Mouse (Mus musculus) gastrocnemius, postnatal 4 days (tissue): ENCODE measurements around the gene Ache. TPM values are rescaled to one million over a fixed set of nuclear protein-coding genes. Genes with fewer than 3 reads are reported as not detected.
A peak's percentile ranks its signal among the peaks of the same experiment; 100 is the strongest.

Experiments
- DNase-seq, 2 experiments: peaks; one replicate each; pipeline ENCODE4 v3.0.0; 2021 to 2022; ENCODE audit warnings: low spot score in 2 of 2, mixed read lengths in 2 of 2
- microRNA-seq: library from miRNA; unstranded; fragments of <30 nt; microRNA quantifications from one replicate; pipeline ENCODE4 v1.2.0, GENCODE M21; 2021
- total RNA-seq, 2 experiments: library from RNA; stranded (reverse); gene quantifications; 2 replicates each; pipeline ENCODE4 v1.2.3; 2021

Gene Ache
- total RNA-seq, 2 experiments from 2014 or later: 68.5 to 78.9 TPM

DNA sequence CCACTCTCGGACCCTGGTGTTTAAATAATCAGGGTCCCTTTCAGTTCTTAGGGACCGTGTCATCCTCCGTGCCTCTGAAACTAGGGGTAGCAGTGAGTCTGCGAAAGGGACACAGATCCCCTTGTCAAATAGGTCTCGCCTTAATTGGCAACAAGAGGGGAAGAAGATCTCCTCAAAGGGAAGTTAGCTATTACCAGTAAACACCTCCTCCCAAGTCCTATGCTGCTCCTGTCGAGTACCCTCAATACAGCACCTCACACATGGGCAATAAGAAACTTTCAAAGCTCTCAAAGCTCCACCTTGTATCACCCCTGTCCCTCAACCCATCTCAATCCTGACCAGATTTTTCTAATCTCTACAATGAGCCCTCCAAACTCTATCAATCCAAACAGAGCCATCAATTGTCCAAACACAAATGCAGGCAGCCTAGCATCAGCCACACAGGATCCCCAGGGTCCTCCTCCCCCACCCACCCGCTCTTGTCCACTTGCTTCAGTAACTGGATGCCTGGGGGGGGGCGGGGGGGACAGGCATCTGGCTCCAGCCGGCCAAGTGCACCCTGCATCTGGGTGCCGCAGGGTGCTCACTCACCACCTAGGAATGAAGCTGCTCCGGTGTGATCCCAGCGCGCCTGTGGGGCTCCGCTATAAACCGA, 45.7 kb downstream of the Ache start:
- DNase-seq: no peak

DNA sequence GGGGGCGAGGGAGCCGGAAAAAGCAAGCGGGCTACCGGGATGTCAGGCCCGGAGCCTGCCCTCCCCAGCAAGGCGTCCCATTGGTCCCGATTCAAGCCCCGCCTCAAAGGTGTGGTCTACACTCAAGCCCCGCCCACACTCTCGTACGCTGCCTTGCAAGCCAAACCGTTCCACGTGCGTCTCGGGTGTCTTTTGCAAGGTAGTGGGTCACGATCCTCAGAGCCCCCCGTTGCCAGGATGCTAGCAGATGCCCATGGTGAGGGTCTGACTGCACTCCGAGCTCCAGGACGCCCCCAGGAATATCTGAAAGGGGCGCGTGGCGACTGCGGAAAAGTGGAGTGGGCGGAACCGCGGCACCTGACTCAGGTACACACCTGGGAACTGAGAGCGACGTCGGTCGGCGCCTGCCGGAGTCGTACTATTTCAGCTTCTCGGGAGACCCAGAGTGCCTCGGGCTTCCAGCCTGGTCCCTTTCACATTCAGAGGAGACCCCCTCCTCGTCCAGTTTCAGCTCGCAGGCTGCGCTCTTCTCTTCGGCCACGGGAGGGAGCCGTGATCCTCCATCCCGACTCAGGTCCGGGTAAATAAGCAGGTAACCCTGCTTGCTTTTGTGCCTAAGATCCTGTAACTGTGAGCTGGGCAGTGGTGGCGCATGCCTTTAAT, 46.3 kb downstream of the Ache start, which contains the start of gene Slc12a9:
TSS of gene Slc12a9 (minus strand) at position 86 of the 663 bp plus-strand sequence.
- DNase-seq: peak; percentile 88 to 95

DNA sequence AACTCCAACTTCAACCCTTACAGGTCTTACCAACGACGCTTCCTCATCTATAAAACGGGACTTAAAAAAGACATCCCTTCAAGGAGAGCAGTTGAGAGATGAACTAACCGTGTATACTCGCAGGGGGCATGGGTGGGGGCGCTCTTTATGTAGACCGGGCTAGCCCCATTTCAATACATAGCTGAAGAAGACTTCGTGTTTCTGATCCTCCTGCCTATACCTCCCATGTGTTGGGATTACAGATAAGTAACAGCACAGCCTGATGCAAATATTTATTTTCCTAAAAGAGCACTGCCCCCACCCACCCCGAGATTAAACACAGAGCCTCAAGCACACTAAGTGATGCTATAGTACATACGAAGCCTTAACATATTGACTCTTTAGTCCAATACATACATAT, 47.0 kb downstream of the Ache start:
- no peak for DNase-seq

DNA sequence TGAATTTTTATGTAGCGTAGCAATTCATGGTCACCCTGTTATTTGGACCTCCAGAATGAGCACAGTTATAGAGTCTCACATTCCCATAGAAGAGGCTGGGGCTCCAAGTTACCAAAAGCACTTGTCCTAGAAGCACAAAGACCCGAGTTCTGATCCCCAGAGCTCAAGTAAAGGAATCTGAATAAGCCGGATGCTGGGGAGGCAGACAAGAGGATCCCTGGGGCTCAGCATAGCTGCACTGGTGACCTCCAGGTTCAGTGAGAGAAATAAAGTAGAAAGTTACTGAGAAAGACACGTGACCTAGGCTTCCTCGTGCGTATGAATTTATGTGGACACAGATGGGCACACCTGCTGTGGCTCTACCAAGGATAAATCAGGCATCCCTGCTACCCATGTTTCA, 47.7 kb downstream of the Ache start:
- DNase-seq: no peak

DNA sequence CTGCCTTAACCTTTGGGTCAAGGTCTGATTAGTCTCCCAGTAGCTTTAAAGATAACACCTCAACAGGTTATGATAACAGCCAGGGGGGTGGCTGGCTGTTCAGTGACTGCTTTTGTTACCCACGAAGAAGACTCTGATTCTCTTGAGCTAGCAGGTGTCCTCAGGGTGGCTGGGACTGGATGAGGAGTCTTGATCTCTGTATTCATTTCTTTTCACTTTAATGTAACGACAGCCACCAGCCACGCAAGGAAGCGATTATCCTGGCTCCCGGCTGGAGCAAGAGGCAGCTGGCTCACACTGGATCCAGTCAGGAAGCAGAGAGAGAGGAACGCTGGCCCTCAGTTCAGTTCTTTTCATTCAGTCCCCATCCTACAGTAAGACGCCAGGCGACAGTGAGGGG, 49.9 kb downstream of the Ache start:
- DNase-seq: no peak

DNA sequence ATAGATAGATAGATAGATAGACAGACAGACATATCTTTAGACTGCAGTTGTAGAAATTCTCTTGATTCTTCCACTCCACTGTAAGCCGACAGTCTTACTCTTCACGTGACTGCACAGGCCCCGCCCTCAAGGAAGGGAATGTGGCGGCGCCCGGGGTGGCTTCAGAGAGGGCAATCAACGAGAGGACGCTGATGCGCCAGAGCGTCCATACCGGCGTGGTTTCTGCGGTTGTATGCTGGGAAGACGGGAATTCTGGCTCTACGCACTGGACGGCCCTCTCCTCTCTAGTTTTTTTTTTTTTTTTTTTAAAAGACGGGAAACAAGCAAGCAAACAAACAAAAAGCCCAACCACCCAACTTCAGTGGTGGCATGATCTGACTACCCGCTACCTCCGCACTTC, 50.9 kb downstream of the Ache start:
- DNase-seq: peak; percentile 77 to 93

DNA sequence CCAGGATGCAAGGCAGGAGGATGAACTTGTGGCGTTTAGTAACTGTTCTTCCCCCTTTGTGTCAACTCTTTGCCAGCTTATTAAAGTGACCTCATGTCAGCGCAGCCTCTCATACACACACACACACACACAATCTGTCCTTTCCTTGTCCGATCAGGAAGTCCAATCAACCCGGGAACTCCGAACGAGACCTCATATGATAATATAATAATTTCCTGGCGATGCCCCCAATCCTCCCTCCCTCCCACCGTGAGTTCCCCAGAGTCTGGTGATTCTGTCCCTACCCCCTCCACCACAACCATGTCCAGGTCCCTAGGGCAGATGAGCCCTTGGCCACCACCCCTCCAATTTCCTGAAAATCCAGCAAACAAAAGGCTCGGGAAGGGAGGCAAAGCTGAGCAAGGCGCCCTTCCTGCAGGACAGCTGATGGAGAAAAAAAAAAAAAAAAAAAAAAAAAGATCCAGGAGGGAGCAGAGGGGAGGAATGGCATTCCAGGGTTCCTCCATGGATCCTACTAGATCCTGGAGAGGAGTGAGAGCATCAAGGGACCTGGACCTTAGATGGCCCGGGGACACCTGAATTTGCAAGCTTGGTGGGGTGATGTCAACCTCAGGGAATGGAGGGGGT, 51.5 kb downstream of the Ache start:
- DNase-seq: peak; percentile 24 to 59

DNA sequence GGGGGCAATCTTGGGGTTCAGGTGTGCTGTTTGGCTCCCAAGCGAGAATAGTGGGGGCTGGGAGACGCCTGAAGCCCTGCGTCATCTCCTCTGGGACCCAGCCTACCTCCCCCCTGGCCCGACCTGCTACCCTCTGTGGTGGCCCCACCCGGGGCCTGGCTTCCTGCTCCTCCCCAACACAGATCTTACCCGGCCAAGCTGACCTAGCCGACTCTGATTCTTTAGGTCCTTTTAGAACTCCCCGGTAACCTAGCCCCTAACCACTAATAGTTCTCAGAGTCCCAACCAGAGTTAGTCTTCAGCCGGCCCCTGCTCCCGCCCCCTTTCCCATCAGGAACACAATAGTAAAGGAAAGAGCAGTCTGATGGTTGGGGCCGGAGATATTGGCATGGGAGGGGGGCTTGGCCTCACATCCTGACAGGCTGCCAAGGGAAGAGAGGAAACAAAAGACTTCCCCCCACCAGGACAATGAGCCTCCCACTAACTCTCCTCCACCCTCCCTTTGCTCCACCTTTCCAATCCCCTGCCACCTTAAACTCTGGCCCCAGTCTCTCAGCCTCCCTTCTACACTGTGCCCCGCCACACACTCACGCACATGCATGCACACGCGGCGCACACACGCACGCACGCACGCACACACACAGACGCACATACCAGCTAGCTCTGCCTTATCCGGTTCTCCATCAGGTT, 52.1 kb downstream of the Ache start:
- peak; percentile 29 to 57 for DNase-seq

DNA sequence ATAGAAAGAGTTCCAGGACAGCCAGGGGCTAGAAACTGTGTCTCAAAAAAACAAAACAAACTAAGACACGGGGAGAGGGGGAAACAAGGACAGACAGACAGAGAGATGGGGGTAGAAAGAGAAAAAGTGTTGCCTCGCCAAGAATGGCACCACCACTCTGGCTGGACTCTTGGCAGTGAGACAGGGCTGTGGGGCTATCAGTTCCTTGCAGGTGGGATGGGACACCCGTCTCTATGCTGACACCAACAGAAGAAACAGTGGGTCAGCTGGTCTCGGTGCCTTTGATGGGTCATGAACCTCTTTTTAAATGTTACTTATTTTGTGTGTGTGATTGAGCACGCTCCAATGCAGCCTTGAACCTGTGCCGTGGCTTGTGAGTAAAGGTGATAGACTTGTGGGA, 52.9 kb downstream of the Ache start:
- DNase-seq: no peak

DNA sequence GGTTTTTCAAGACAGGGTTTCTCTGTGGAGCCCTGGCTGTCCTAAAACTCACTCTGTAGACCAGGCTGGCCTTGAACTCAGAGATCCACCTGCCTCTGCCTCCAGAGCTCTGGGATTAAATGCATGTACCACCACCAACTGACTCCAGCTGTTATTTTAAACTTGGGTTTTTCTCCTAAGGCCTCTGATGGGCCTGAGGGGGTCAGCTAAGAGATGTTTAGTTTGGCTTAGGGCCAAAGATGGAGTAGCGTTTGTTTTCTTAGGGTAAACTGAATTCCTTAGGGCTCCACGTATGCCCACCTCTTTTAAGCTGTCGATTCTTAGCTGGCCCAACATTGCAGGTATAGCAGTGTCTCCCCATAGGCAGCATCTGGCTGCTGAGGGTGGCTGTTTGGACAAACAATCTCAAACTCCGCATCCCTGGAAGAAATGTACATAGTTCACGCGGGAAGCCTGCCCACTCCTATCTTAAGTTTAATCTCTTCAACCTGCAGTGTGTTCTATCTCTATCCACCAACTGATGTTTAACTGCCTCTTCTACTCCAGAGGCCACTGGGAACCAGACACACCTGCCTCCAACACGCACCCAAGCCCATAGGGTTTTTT, 55.2 kb downstream of the Ache start:
- no peak for DNase-seq

DNA sequence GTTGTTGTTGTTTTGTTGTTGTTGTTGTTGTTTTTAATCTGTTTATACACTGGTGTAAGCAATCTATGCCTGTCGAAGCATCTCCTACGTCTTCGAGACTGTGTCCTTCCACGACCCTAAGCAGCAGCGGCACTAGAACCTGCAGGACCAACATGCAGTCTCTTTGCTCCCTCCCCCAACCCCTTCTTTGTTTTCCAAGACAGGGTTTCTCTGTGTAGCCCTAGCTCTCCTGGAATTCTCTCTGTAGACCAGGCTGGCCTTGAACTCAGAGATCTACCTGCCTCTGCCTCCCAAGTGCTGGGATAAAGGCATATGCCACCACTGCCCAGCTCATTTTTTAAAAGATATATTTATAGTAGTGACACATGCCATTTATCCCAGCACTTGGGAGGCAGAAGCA, 56.1 kb downstream of the Ache start:
- DNase-seq: no peak

DNA sequence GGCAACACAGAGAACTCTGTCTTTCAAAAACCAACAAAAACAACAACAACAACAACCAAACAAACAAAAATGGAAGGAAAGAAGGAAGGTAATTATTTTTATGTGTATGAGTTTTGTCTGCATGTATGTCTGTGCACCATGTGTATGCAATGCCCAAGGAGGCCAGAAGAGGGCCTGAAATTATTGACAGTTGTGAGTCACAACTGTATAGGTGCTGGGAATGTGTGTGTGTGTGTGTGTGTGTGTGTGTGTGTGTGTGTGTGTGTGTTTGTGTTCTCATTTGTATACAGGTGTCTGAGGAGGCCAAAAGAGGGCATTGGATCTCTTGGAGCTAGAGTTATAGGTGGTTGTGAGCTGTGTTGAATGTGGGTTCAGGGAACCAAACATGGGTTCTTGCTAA, 56.5 kb downstream of the Ache start:
- DNase-seq: no peak

Small RNAs within 50 kb of the gene (microRNA-seq; reads per million reads assigned to microRNA genes)
- 0.85 reads per million for gene Mir7036
- 0.63 reads per million for gene Mir8116

Other genes with a start within 250 kb of the Ache start
- 10 to 100 TPM; 67.3 to 68.0 TPM for gene Ap1s1, start 241.4 kb upstream of the Ache start, total RNA-seq
- gene Serpine1, start 215.3 kb upstream of the Ache start, total RNA-seq: 1 to 10 TPM; 3.6 to 4.9 TPM
- 10 to 100 TPM; 13.6 to 13.8 TPM for gene Trim56, start 171.3 kb upstream of the Ache start, total RNA-seq
- not detected for gene Muc3, start 138.2 kb upstream of the Ache start, total RNA-seq
- gene Muc3a, start 75.1 kb upstream of the Ache start, total RNA-seq: under 1 TPM; 0.88 to 0.98 TPM
- gene Ufsp1, start 7.1 kb downstream of the Ache start, total RNA-seq: 10 to 100 TPM; 47.7 to 51.2 TPM
- 100 to 1,000 TPM; 113 to 138 TPM for gene Srrt, start 20.2 kb downstream of the Ache start, total RNA-seq
- gene Trip6, start 26.9 kb downstream of the Ache start, total RNA-seq: 10 to 100 TPM; 31.2 to 31.9 TPM
- gene Slc12a9, start 46.1 kb downstream of the Ache start, total RNA-seq: 10 to 100 TPM in 1 of 2 experiments, 1 to 10 TPM in 1; 8.2 to 10.3 TPM
- 10 to 100 TPM; 56.9 to 57.6 TPM for gene Ephb4, start 62.6 kb downstream of the Ache start, total RNA-seq
- under 1 TPM; 0.18 to 0.56 TPM for gene Zan, start 189.5 kb downstream of the Ache start, total RNA-seq
- gene Pop7, start 215.0 kb downstream of the Ache start, total RNA-seq: 10 to 100 TPM; 19.8 to 22.6 TPM
- gene Gigyf1, start 231.0 kb downstream of the Ache start, total RNA-seq: 10 to 100 TPM; 27.5 to 30.7 TPM
- gene Epo, start 245.7 kb downstream of the Ache start, total RNA-seq: not detected
- gene Gnb2, start 246.0 kb downstream of the Ache start, total RNA-seq: 100 to 1,000 TPM; 483 to 529 TPM